Mouse (Mus musculus): ENCODE measurements around the gene Cavin1. TPM values are rescaled to one million over a fixed set of nuclear protein-coding genes. Genes with fewer than 3 reads are reported as not detected.

Cavin1 gene
- polyA plus RNA-seq, 1 experiment from 2014 or later = 692 TPM

DNA sequence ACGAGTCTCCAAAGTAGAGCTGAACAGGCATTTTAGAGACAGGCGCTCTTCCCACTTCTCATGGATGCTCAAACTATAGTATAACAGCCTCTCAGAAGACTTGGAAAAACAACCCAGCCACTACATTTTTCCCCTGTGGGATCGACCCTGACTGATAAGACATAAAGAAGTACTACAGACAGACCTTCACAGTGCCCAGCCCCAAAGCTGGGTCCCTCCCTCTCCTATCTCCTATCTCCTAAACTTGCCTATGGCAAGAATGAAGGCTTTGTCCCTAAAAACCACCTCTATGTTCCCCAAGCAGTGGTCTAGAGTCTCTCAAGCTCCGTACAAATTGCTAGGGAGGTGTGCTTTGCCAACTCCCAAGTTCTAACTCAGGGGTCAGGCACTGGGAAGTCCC is 63.8 kb downstream of the Cavin1 start:
- Histone ChIP-seq H3K4me3 (ENCODE audit: low read depth, low read length) (no peak overlapping the region), H3K27ac (ENCODE audit: low read length) (no peak overlapping the region), H3K27me3 (replicated peaks; ENCODE audit: insufficient read depth, low read length) (no peaks in the 10 kb centered on the region), H3K4me1 (ENCODE audit: insufficient read depth, low read depth, low read length) (no peaks in the 10 kb centered on the region), H3K9me3 (ENCODE audit: low read length) (no peaks in the 10 kb centered on the region), H3K36me3 (ENCODE audit: insufficient read depth, low read length) (peaks cover 46% of the 10 kb centered on the region), H3K9ac (replicated peaks; ENCODE audit: low read depth) (no peak overlapping the region), H3K4me2 (replicated peaks; ENCODE audit: low read depth, low read length) (no peak overlapping the region)
- 86% methylated on average over 4 of the region's 4 CpGs for WGBS
- TF ChIP-seq EP300 (IDR thresholded peaks at IDR 0.05) = no peak
- no peak for TF ChIP-seq CTCF (IDR thresholded peaks at IDR 0.05)
- DNase-seq (ENCODE audit: low spot score) = no peak
- no peak for ATAC-seq

Other genes with a start within 250 kb of the Cavin1 start
- gene Rab5c, start 232.7 kb downstream of the Cavin1 start, polyA plus RNA-seq (2015; fragmentation: Nextera tagmentation; extraction: Ambion mirVana) = 25.3 and 30.4 TPM in 2 replicates
- 0.04 TPM in 1 of 2 replicates, not detected in the other for gene Kcnh4, start 210.9 kb downstream of the Cavin1 start, polyA plus RNA-seq (2015; fragmentation: Nextera tagmentation; extraction: Ambion mirVana)
- gene Hcrt, start 208.0 kb downstream of the Cavin1 start, polyA plus RNA-seq (2015; fragmentation: Nextera tagmentation; extraction: Ambion mirVana) = not detected in 2 replicates
- 4.9 and 6.4 TPM in 2 replicates for gene Ghdc, start 199.9 kb downstream of the Cavin1 start, polyA plus RNA-seq (2015; fragmentation: Nextera tagmentation; extraction: Ambion mirVana)
- 17.9 and 21.4 TPM in 2 replicates for gene Stat5b, start 120.2 kb downstream of the Cavin1 start, polyA plus RNA-seq (2015; fragmentation: Nextera tagmentation; extraction: Ambion mirVana)
- gene Stat5a, start 111.5 kb downstream of the Cavin1 start, polyA plus RNA-seq (2015; fragmentation: Nextera tagmentation; extraction: Ambion mirVana) = 6.2 and 7.1 TPM in 2 replicates
- 100 and 120 TPM in 2 replicates for gene Stat3, start 31.3 kb downstream of the Cavin1 start, polyA plus RNA-seq (2015; fragmentation: Nextera tagmentation; extraction: Ambion mirVana)
- gene Atp6v0a1, start 38.6 kb upstream of the Cavin1 start, polyA plus RNA-seq (2015; fragmentation: Nextera tagmentation; extraction: Ambion mirVana) = 51.3 and 57.2 TPM in 2 replicates
- 18.9 and 21.9 TPM in 2 replicates for gene Naglu, start 99.1 kb upstream of the Cavin1 start, polyA plus RNA-seq (2015; fragmentation: Nextera tagmentation; extraction: Ambion mirVana)
- gene Hsd17b1, start 107.5 kb upstream of the Cavin1 start, polyA plus RNA-seq (2015; fragmentation: Nextera tagmentation; extraction: Ambion mirVana) = 0.10 and 0.17 TPM in 2 replicates
- 30.5 TPM in 2 replicates for gene Coasy, start 111.7 kb upstream of the Cavin1 start, polyA plus RNA-seq (2015; fragmentation: Nextera tagmentation; extraction: Ambion mirVana)
- gene Mlx, start 116.4 kb upstream of the Cavin1 start, polyA plus RNA-seq (2015; fragmentation: Nextera tagmentation; extraction: Ambion mirVana) = 42.5 and 44.5 TPM in 2 replicates
- gene Psmc3ip, start 124.5 kb upstream of the Cavin1 start, polyA plus RNA-seq (2015; fragmentation: Nextera tagmentation; extraction: Ambion mirVana) = 9.8 and 10.4 TPM in 2 replicates
- 18.8 and 18.9 TPM in 2 replicates for gene Retreg3, start 149.0 kb upstream of the Cavin1 start, polyA plus RNA-seq (2015; fragmentation: Nextera tagmentation; extraction: Ambion mirVana)
- 25.8 TPM in 2 replicates for gene Tubg1, start 149.1 kb upstream of the Cavin1 start, polyA plus RNA-seq (2015; fragmentation: Nextera tagmentation; extraction: Ambion mirVana)
- gene Tubg2, start 185.0 kb upstream of the Cavin1 start, polyA plus RNA-seq (2015; fragmentation: Nextera tagmentation; extraction: Ambion mirVana) = 1.9 and 2.3 TPM in 2 replicates
- 0.24 and 0.56 TPM in 2 replicates for gene Cntnap1, start 199.6 kb upstream of the Cavin1 start, polyA plus RNA-seq (2015; fragmentation: Nextera tagmentation; extraction: Ambion mirVana)
- gene Plekhh3, start 200.5 kb upstream of the Cavin1 start, polyA plus RNA-seq (2015; fragmentation: Nextera tagmentation; extraction: Ambion mirVana) = 12.3 and 14.2 TPM in 2 replicates
- gene Ccr10, start 204.6 kb upstream of the Cavin1 start, polyA plus RNA-seq (2015; fragmentation: Nextera tagmentation; extraction: Ambion mirVana) = 0.06 and 0.20 TPM in 2 replicates